In genomic region chr15:78258246-78258865, GRCm38 (mm10) we compare ENCODE assay signal across 11 mouse cellular contexts. TPM values are rescaled to one million over a fixed set of nuclear protein-coding genes. Genes with fewer than 3 reads are reported as not detected.
DNase-seq lines count a peak whose midpoint lies in the region; ATAC-seq lines count a peak whose summit lies in the region.
"Had no signal": no experiment of that assay in that cellular context is flagged by ENCODE, and none has a peak within 500 bp of the region (broad histone marks: within the 10 kb centered on the region; RNA-seq: fewer than 3 reads in every experiment).

No protein-coding gene starts in this region.

- no peak overlapping the region for H3K4me3 ChIP-seq in kidney, embryonic 14.5 days (ENCODE audit: low read length)
- H3K4me3 ChIP-seq in embryonic facial prominence, embryonic 15.5 days (replicated peaks), result no peak overlapping the region

- ATAC-seq in kidney, embryonic 14.5 days (ENCODE audit: low FRiP score, low TSS enrichment), result no peak
- no peak for ATAC-seq in embryonic facial prominence, embryonic 15.5 days (ENCODE audit: insufficient number of reproducible peaks, low FRiP score, low TSS enrichment, low read depth)
- ATAC-seq in inflammation-experienced regulatory T-cells, adult 6 months, result no peak

- peak; percentile 28 for DNase-seq in kidney, postnatal 10 days
- DNase-seq in kidney, postnatal 36 days, result peak; percentile 8 to 9
- peak; percentile 80 to 83 for DNase-seq in monocyte, adult 2 months (ENCODE audit: low read depth in 1 of 2, low spot score in 2 of 2)
- no peak for DNase-seq in gastrocnemius, postnatal 4 days (ENCODE audit: low spot score in 2 of 2)
- DNase-seq in cerebellum, postnatal 4 days (ENCODE audit: low spot score in 2 of 2), result no peak
- DNase-seq: cerebellum, adult 9-11 months; gastrocnemius, postnatal 36 days; retina, postnatal 1 day had no signal

- no peak overlapping the region for H3K27ac ChIP-seq in kidney, embryonic 14.5 days (ENCODE audit: low read depth, low read length)
- peak overlapping the region; percentile 44; the same call in 1 of the 2 replicates for H3K27ac ChIP-seq in embryonic facial prominence, embryonic 15.5 days (replicated peaks)

- H3K9ac ChIP-seq in kidney, embryonic 14.5 days (ENCODE audit: low read depth, low read length), result no peak overlapping the region
- H3K9ac ChIP-seq in embryonic facial prominence, embryonic 15.5 days, result no peak overlapping the region

- H3K36me3 ChIP-seq in kidney, embryonic 14.5 days (ENCODE audit: control insufficient read depth, insufficient read depth, low read length), result no peaks in the 10 kb centered on the region
- H3K36me3 ChIP-seq in embryonic facial prominence, embryonic 15.5 days, result no peaks in the 10 kb centered on the region

- no peaks in the 10 kb centered on the region for H3K4me1 ChIP-seq in kidney, embryonic 14.5 days (ENCODE audit: control insufficient read depth, insufficient read depth, low read length)
- H3K4me1 ChIP-seq in embryonic facial prominence, embryonic 15.5 days, result no peaks in the 10 kb centered on the region

- H3K27me3 ChIP-seq in kidney, embryonic 14.5 days (ENCODE audit: control insufficient read depth, insufficient read depth, low read length), result no peaks in the 10 kb centered on the region
- H3K27me3 ChIP-seq in embryonic facial prominence, embryonic 15.5 days, result peaks cover 21% of the 10 kb centered on the region

- H3K9me3 ChIP-seq in kidney, embryonic 14.5 days (ENCODE audit: control insufficient read depth, low read length), result no peaks in the 10 kb centered on the region
- no peaks in the 10 kb centered on the region for H3K9me3 ChIP-seq in embryonic facial prominence, embryonic 15.5 days (replicated peaks)

- no peak overlapping the region for H3K4me2 ChIP-seq in kidney, embryonic 14.5 days (replicated peaks; ENCODE audit: low read depth, low read length)
- no peak overlapping the region for H3K4me2 ChIP-seq in embryonic facial prominence, embryonic 15.5 days (replicated peaks)

- WGBS in kidney, embryonic 14.5 days, result 67% methylated on average over 10 of the region's 10 CpGs
- WGBS in embryonic facial prominence, embryonic 15.5 days, result 71% methylated on average over 10 of the region's 10 CpGs

RNA-seq across cellular contexts. Expression of gene Ncf4, which starts 13.8 kb away (rescaled TPM):
- polyA plus RNA-seq in kidney, embryonic 14.5 days (2014; fragmentation: Nextera tagmentation; extraction: Ambion mirVana), result 1.2 and 1.9 TPM in 2 replicates
- 4.7 and 6.2 TPM in 2 replicates for polyA plus RNA-seq in embryonic facial prominence, embryonic 15.5 days (2015; fragmentation: Nextera tagmentation; extraction: Ambion mirVana)
- total RNA-seq in gastrocnemius, postnatal 4 days (2021), result 1 to 10 TPM; 3.4 to 3.9 TPM
- 100 to 1,000 TPM; 145 to 184 (median 174) TPM for polyA plus RNA-seq in inflammation-experienced regulatory T-cells, adult 6 months (2017; shearing (Covaris generic))

RNA-seq across cellular contexts. Expression of gene Csf2rb2, which starts 47.2 kb away (rescaled TPM):
- 0.14 and 0.28 TPM in 2 replicates for polyA plus RNA-seq in kidney, embryonic 14.5 days (2014; fragmentation: Nextera tagmentation; extraction: Ambion mirVana)
- polyA plus RNA-seq in embryonic facial prominence, embryonic 15.5 days (2015; fragmentation: Nextera tagmentation; extraction: Ambion mirVana), result 1.2 and 1.5 TPM in 2 replicates
- 1 to 10 TPM; 2.5 to 3.1 TPM for total RNA-seq in gastrocnemius, postnatal 4 days (2021)
- polyA plus RNA-seq in inflammation-experienced regulatory T-cells, adult 6 months (2017; shearing (Covaris generic)), result under 1 TPM in 1 of 3 experiments, not detected in 2; 0.54 TPM

RNA-seq across cellular contexts. Expression of gene Pvalb, which starts 52.2 kb away (rescaled TPM):
- polyA plus RNA-seq in kidney, embryonic 14.5 days (2014; fragmentation: Nextera tagmentation; extraction: Ambion mirVana), result not detected in 2 replicates
- polyA plus RNA-seq in embryonic facial prominence, embryonic 15.5 days (2015; fragmentation: Nextera tagmentation; extraction: Ambion mirVana), result not detected in 2 replicates
- total RNA-seq in gastrocnemius, postnatal 4 days (2021), result 100 to 1,000 TPM; 716 to 864 TPM
- not detected for polyA plus RNA-seq in inflammation-experienced regulatory T-cells, adult 6 months (2017; shearing (Covaris generic))

Comparison
In these comparisons a context has a peak if more than half of its experiments do, and no peak if none do; other contexts are left out.
1. DNase-seq: peak in kidney, postnatal 10 days (single experiment), kidney, postnatal 36 days (2 of 2) and monocyte, adult 2 months (2 of 2); none in gastrocnemius, postnatal 4 days (0 of 2) and cerebellum, postnatal 4 days (0 of 2).
2. RNA of gene Ncf4, which starts 13.8 kb away (polyA plus RNA-seq): 145 to 184 TPM in inflammation-experienced regulatory T-cells, adult 6 months; 4.7 to 6.2 TPM in embryonic facial prominence, embryonic 15.5 days and 1.2 to 1.9 TPM in kidney, embryonic 14.5 days; every median in the first group is over 10 times any median in the second.